ENCODE assay signal across 19 mouse cellular contexts in genomic region chr5:120881681-120882080, GRCm38 (mm10). TPM values are rescaled to one million over a fixed set of nuclear protein-coding genes. Genes with fewer than 3 reads are reported as not detected.
"Had no signal": no experiment of that assay in that cellular context is flagged by ENCODE, and none has a peak within 500 bp of the region (broad histone marks: within the 10 kb centered on the region; RNA-seq: fewer than 3 reads in every experiment).

No protein-coding gene starts in this region.

RNA-seq across cellular contexts. Expression of gene Oas1g, which starts 5.7 kb away (rescaled TPM):
- polyA plus RNA-seq: embryonic facial prominence, embryonic 10.5 days; embryonic facial prominence, embryonic 11.5 days; erythroblast, embryonic 14.5 days; forebrain, embryonic 10.5 days; forebrain, embryonic 12.5 days; forebrain, embryonic 14.5 days; forebrain, embryonic 16.5 days had no signal

RNA-seq across cellular contexts. Expression of gene Oas1h, which starts 20.5 kb away (rescaled TPM):
- polyA plus RNA-seq: cerebellum, adult 2 months; cortical plate, adult 2 months; embryonic facial prominence, embryonic 10.5 days; embryonic facial prominence, embryonic 11.5 days; embryonic facial prominence, embryonic 12.5 days; embryonic facial prominence, embryonic 13.5 days; embryonic facial prominence, embryonic 14.5 days; embryonic facial prominence, embryonic 15.5 days; erythroblast, embryonic 14.5 days; forebrain, embryonic 10.5 days; forebrain, embryonic 12.5 days; forebrain, embryonic 13.5 days; forebrain, embryonic 14.5 days; forebrain, embryonic 15.5 days; forebrain, embryonic 16.5 days; forebrain, postnatal 0 days; frontal cortex, adult 2 months; gonadal fat pad, adult 2 months; heart, adult 2 months had no signal

RNA-seq across cellular contexts. Expression of gene Oas1a, which starts 25.6 kb away (rescaled TPM):
- polyA plus RNA-seq: erythroblast, embryonic 14.5 days had no signal

RNA-seq across cellular contexts. Expression of gene Oas1d, which starts 32.7 kb away (rescaled TPM):
- polyA plus RNA-seq: cerebellum, adult 2 months; cortical plate, adult 2 months; embryonic facial prominence, embryonic 10.5 days; embryonic facial prominence, embryonic 11.5 days; embryonic facial prominence, embryonic 12.5 days; embryonic facial prominence, embryonic 13.5 days; embryonic facial prominence, embryonic 14.5 days; embryonic facial prominence, embryonic 15.5 days; erythroblast, embryonic 14.5 days; forebrain, embryonic 10.5 days; forebrain, embryonic 12.5 days; forebrain, embryonic 13.5 days; forebrain, embryonic 15.5 days; forebrain, embryonic 16.5 days; gonadal fat pad, adult 2 months; heart, adult 2 months had no signal

RNA-seq across cellular contexts. Expression of gene Oas1f, which starts 34.5 kb away (rescaled TPM):
- polyA plus RNA-seq: cerebellum, adult 2 months; cortical plate, adult 2 months; embryonic facial prominence, embryonic 10.5 days; embryonic facial prominence, embryonic 11.5 days; embryonic facial prominence, embryonic 12.5 days; embryonic facial prominence, embryonic 13.5 days; erythroblast, embryonic 14.5 days; forebrain, embryonic 10.5 days; forebrain, embryonic 12.5 days; forebrain, embryonic 13.5 days; forebrain, embryonic 14.5 days; forebrain, embryonic 15.5 days; forebrain, embryonic 16.5 days; forebrain, postnatal 0 days; frontal cortex, adult 2 months; gonadal fat pad, adult 2 months; heart, adult 2 months had no signal
